Mouse (Mus musculus) forebrain, embryonic 11.5 days (tissue): ENCODE results near the gene Adat1. TPM values are rescaled to one million over a fixed set of nuclear protein-coding genes. Genes with fewer than 3 reads are reported as not detected.

ENCODE experiments used
- ATAC-seq: fragments of 200-750 bp; cut with Nextera tagmentation; replicated peaks from 2 replicates; pipeline ENCODE4 v1.8.0; 2017; ENCODE audit warnings: moderate TSS enrichment; ENCODE audit not compliant: low FRiP score
- DNase-seq: peaks from one replicate; pipeline ENCODE4 v3.0.0-alpha.2; 2017; ENCODE audit warnings: low spot score
- H3K27ac ChIP-seq: fragments of 300-500 bp; sonication (generic); 2 replicates; pipeline ENCODE4 v1.5.1; 2014; ENCODE audit warnings: low read depth, low read length
- H3K27me3 ChIP-seq: fragments of 300-500 bp; sonication (generic); 2 replicates; pipeline ENCODE4 v1.6.1; 2014; ENCODE audit warnings: mild to moderate bottlenecking, low read length, mixed read lengths; ENCODE audit not compliant: control insufficient read depth, insufficient read depth
- H3K36me3 ChIP-seq: fragments of 300-500 bp; sonication (generic); 2 replicates; pipeline ENCODE4 v1.6.1; 2014; ENCODE audit warnings: mild to moderate bottlenecking, low read length, moderate library complexity, mixed read lengths; ENCODE audit not compliant: control insufficient read depth, insufficient read depth
- H3K4me1 ChIP-seq: fragments of 300-500 bp; sonication (generic); replicated peaks from 2 replicates; pipeline ENCODE4 v1.6.1; 2014; ENCODE audit warnings: low read length, mixed read lengths; ENCODE audit not compliant: control insufficient read depth, insufficient read depth
- H3K4me2 ChIP-seq: fragments of 300-500 bp; sonication (generic); 2 replicates; pipeline ENCODE4 v1.6.1; 2014; ENCODE audit warnings: low read depth, mild to moderate bottlenecking, low read length, moderate library complexity, mixed read lengths; ENCODE audit not compliant: severe bottlenecking
- H3K4me3 ChIP-seq: fragments of 300-500 bp; sonication (generic); 2 replicates; pipeline ENCODE4 v1.5.1; 2014; ENCODE audit warnings: low read depth, low read length
- H3K9ac ChIP-seq: fragments of 300-500 bp; sonication (generic); 2 replicates; pipeline ENCODE4 v1.6.1; 2014; ENCODE audit warnings: low read length
- H3K9me3 ChIP-seq: fragments of 300-500 bp; sonication (generic); 2 replicates; pipeline ENCODE4 v1.6.1; 2016; ENCODE audit warnings: low read length, mixed read lengths; ENCODE audit not compliant: control insufficient read depth
- WGBS: fragments of 180-500 bp; shearing (Covaris S2); extraction: QIAGEN DNeasy Blood & Tissue Kit; methylation state at CpG from one replicate; pipeline ENCODE4 v1.1.7; 2014; 5-methylcytosine and 5-hydroxymethylcytosine counted together
- polyA plus RNA-seq: library from polyadenylated mRNA; unstranded; fragments of >200 nt; fragmentation: Nextera tagmentation; extraction: Ambion mirVana; gene quantifications from 2 replicates; pipeline ENCODE4 v1.2.1, GENCODE M21; 2014

Gene Adat1
- polyA plus RNA-seq, 1 experiment from 2014 or later, result 16.4 TPM

GRCm38 (mm10) chr8:111955879-111956278 lies 36.2 kb downstream of the Adat1 start:
- H3K27ac ChIP-seq, result no peak overlapping the region
- H3K4me2 ChIP-seq, result no peak overlapping the region
- H3K36me3 ChIP-seq, result peaks cover 8% of the 10 kb centered on the region; the same call in 1 of the 2 replicates
- H3K4me3 ChIP-seq, result no peak overlapping the region
- 91% methylated on average over 5 of the region's 5 CpGs for WGBS
- H3K9me3 ChIP-seq, result no peaks in the 10 kb centered on the region
- H3K4me1 ChIP-seq, result no peaks in the 10 kb centered on the region
- no peaks in the 10 kb centered on the region for H3K27me3 ChIP-seq
- DNase-seq (no peak), ATAC-seq (no peak)
- H3K9ac ChIP-seq, result no peak overlapping the region

GRCm38 (mm10) chr8:111954844-111955594 lies 37.1 kb downstream of the Adat1 start:
- H3K4me3 ChIP-seq, result no peak overlapping the region
- DNase-seq (no peak), ATAC-seq (no peak)
- WGBS, result 91% methylated on average over 4 of the region's 4 CpGs
- H3K9ac ChIP-seq, result no peak overlapping the region
- H3K9me3 ChIP-seq, result no peaks in the 10 kb centered on the region
- H3K36me3 ChIP-seq, result peaks cover 8% of the 10 kb centered on the region; the same call in 1 of the 2 replicates
- H3K4me2 ChIP-seq, result no peak overlapping the region
- no peak overlapping the region for H3K27ac ChIP-seq
- no peaks in the 10 kb centered on the region for H3K4me1 ChIP-seq
- H3K27me3 ChIP-seq, result no peaks in the 10 kb centered on the region

GRCm38 (mm10) chr8:111951936-111952335 lies 40.2 kb downstream of the Adat1 start:
- Histone ChIP-seq H3K4me1 (no peaks in the 10 kb centered on the region), H3K36me3 (peaks cover 8% of the 10 kb centered on the region; the same call in 1 of the 2 replicates), H3K4me3 (no peak overlapping the region), H3K9ac (no peak overlapping the region), H3K27ac (no peak overlapping the region), H3K27me3 (no peaks in the 10 kb centered on the region), H3K4me2 (no peak overlapping the region), H3K9me3 (no peaks in the 10 kb centered on the region)
- DNase-seq, result no peak
- WGBS, result 96% methylated on average over 5 of the region's 5 CpGs
- no peak for ATAC-seq

- ATAC-seq (no peak), DNase-seq (no peak)
- no peak overlapping the region for H3K4me3 ChIP-seq
- H3K4me2 ChIP-seq, result no peak overlapping the region
- H3K9me3 ChIP-seq, result no peaks in the 10 kb centered on the region
- peaks cover 6% of the 10 kb centered on the region; the same call in 1 of the 2 replicates for H3K36me3 ChIP-seq
- H3K9ac ChIP-seq, result no peak overlapping the region
- H3K27me3 ChIP-seq, result no peaks in the 10 kb centered on the region
- WGBS, result 95% methylated on average over 7 of the region's 7 CpGs
- no peak overlapping the region for H3K27ac ChIP-seq
- H3K4me1 ChIP-seq, result no peaks in the 10 kb centered on the region
Measured at GRCm38 (mm10) chr8:111951317-111951716, 40.8 kb downstream of the Adat1 start.

- H3K27me3 ChIP-seq, result no peaks in the 10 kb centered on the region
- H3K4me1 ChIP-seq, result no peaks in the 10 kb centered on the region
- H3K9ac ChIP-seq, result no peak overlapping the region
- 95% methylated on average over 3 of the region's 3 CpGs for WGBS
- H3K36me3 ChIP-seq, result peaks cover 6% of the 10 kb centered on the region; the same call in 1 of the 2 replicates
- ATAC-seq (no peak), DNase-seq (no peak)
- no peaks in the 10 kb centered on the region for H3K9me3 ChIP-seq
- H3K4me2 ChIP-seq, result no peak overlapping the region
- no peak overlapping the region for H3K4me3 ChIP-seq
- H3K27ac ChIP-seq, result no peak overlapping the region
Measured at GRCm38 (mm10) chr8:111950846-111951245, 41.3 kb downstream of the Adat1 start.

GRCm38 (mm10) chr8:111947954-111948353 lies 44.1 kb downstream of the Adat1 start:
- H3K4me3 ChIP-seq, result no peak overlapping the region
- no peaks in the 10 kb centered on the region for H3K9me3 ChIP-seq
- no peak overlapping the region for H3K4me2 ChIP-seq
- H3K9ac ChIP-seq, result no peak overlapping the region
- H3K36me3 ChIP-seq, result peaks cover 7% of the 10 kb centered on the region; the same call in 1 of the 2 replicates
- WGBS, result 95% methylated on average over 8 of the region's 8 CpGs
- DNase-seq, result no peak
- no peaks in the 10 kb centered on the region for H3K27me3 ChIP-seq
- ATAC-seq, result no peak
- H3K4me1 ChIP-seq, result no peaks in the 10 kb centered on the region
- H3K27ac ChIP-seq, result no peak overlapping the region

GRCm38 (mm10) chr8:111947144-111947543 lies 45.0 kb downstream of the Adat1 start:
- Histone ChIP-seq H3K36me3 (peaks cover 7% of the 10 kb centered on the region; the same call in 1 of the 2 replicates), H3K27me3 (no peaks in the 10 kb centered on the region), H3K4me2 (no peak overlapping the region), H3K9ac (no peak overlapping the region), H3K4me1 (no peaks in the 10 kb centered on the region), H3K4me3 (no peak overlapping the region), H3K9me3 (no peaks in the 10 kb centered on the region), H3K27ac (no peak overlapping the region)
- 95% methylated on average over 2 of the region's 2 CpGs for WGBS
- ATAC-seq (no peak), DNase-seq (no peak)

GRCm38 (mm10) chr8:111943544-111943943 lies 48.6 kb downstream of the Adat1 start:
- no peak overlapping the region for H3K4me3 ChIP-seq
- peaks cover 8% of the 10 kb centered on the region; the same call in 1 of the 2 replicates for H3K4me1 ChIP-seq
- no peaks in the 10 kb centered on the region for H3K9me3 ChIP-seq
- ATAC-seq, result no peak
- WGBS, result 90% methylated on average over 2 of the region's 2 CpGs
- peaks cover 7% of the 10 kb centered on the region; the same call in 1 of the 2 replicates for H3K36me3 ChIP-seq
- no peaks in the 10 kb centered on the region for H3K27me3 ChIP-seq
- no peak overlapping the region for H3K4me2 ChIP-seq
- H3K9ac ChIP-seq, result no peak overlapping the region
- no peak for DNase-seq
- H3K27ac ChIP-seq, result no peak overlapping the region

- 0% methylated on average over 23 of the region's 23 CpGs for WGBS
- Histone ChIP-seq H3K9me3 (no peaks in the 10 kb centered on the region), H3K4me2 (peak overlapping the region; percentile 78), H3K9ac (peak overlapping the region; percentile 87), H3K27me3 (no peaks in the 10 kb centered on the region), H3K27ac (0 out of 2 replicates have a peak overlapping the region, but pooled peaks have one; percentile 18), H3K36me3 (peaks cover 5% of the 10 kb centered on the region; the same call in 1 of the 2 replicates), H3K4me1 (peaks cover 8% of the 10 kb centered on the region; the same call in 1 of the 2 replicates), H3K4me3 (peak overlapping the region; percentile 99)
- DNase-seq, result peak; percentile 67
- peak; percentile 32 for ATAC-seq
Measured at GRCm38 (mm10) chr8:111941101-111941454, 51.0 kb downstream of the Adat1 start.
